Mouse (Mus musculus) liver, adult (tissue): ENCODE measurements around the gene Zfp747.

Experiments used
- GATA4 ChIP-seq: IDR thresholded peaks from 2 replicates; pipeline ENCODE4 v1.6.1; 2014; ENCODE audit warnings: mild to moderate bottlenecking, low read length; ENCODE audit not compliant: insufficient replicate concordance

Gene Zfp747

GRCm38 (mm10) chr7:127343351-127344019 lies 32.4 kb downstream of the Zfp747 start:
- no peak for TF ChIP-seq GATA4

- TF ChIP-seq GATA4 = no peak
Observed at GRCm38 (mm10) chr7:127342888-127343287, 33.0 kb downstream of the Zfp747 start.

GRCm38 (mm10) chr7:127342332-127342731 lies 33.5 kb downstream of the Zfp747 start:
- TF ChIP-seq GATA4 = no peak

GRCm38 (mm10) chr7:127341356-127341755 lies 34.5 kb downstream of the Zfp747 start:
- TF ChIP-seq GATA4 = no peak

- TF ChIP-seq GATA4 = no peak
Observed at GRCm38 (mm10) chr7:127337636-127338035, 38.2 kb downstream of the Zfp747 start.

GRCm38 (mm10) chr7:127335604-127336003 lies 40.2 kb downstream of the Zfp747 start:
- no peak for TF ChIP-seq GATA4

GRCm38 (mm10) chr7:127333240-127333639 lies 42.6 kb downstream of the Zfp747 start:
- TF ChIP-seq GATA4 = no peak

- no peak for TF ChIP-seq GATA4
Observed at GRCm38 (mm10) chr7:127326685-127327084, 49.2 kb downstream of the Zfp747 start.

- no peak for TF ChIP-seq GATA4
Observed at GRCm38 (mm10) chr7:127325550-127325949, 50.3 kb downstream of the Zfp747 start.

- no peak for TF ChIP-seq GATA4
Observed at GRCm38 (mm10) chr7:127324944-127325343, 50.9 kb downstream of the Zfp747 start.
